Mouse (Mus musculus): ENCODE measurements around the gene Tor1a. TPM values are rescaled to one million over a fixed set of nuclear protein-coding genes. Genes with fewer than 3 reads are reported as not detected.
"Not testable (repeated sequence)": the region's sequence is repeated elsewhere in the genome, so short reads cannot be mapped to it uniquely, and the experiment has no call there.

The Tor1a gene
- polyA plus RNA-seq, 1 experiment from 2014 or later, result 69.6 TPM

DNA sequence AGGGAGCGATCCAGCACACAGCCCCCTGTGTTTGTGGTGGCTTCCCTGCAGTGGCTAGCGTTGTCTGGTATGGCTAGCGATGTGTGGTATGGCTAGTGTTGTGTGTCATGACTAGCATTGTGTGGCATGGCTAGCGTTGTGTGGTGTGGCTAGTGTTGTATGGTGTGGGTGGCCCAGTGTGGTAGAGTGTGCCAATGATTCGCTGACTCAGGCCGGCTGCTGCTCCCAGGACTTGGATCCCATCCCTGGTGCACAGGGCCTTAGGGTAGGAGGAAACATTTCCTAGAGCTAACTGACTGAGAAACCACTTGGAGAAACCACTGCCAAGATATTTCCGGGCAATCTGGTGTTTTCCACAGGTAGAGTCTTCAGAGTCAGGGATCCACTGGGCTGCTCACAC lies 50.1 kb downstream of the Tor1a start:
- H3K4me1 ChIP-seq (replicated peaks; ENCODE audit: control insufficient read depth, insufficient read depth, low read length), result peaks cover 9% of the 10 kb centered on the region
- WGBS, result 90% methylated on average over 7 of the region's 7 CpGs
- H3K9me3 ChIP-seq (ENCODE audit: control insufficient read depth, low read length), result no peaks in the 10 kb centered on the region
- DNase-seq (ENCODE audit: low spot score), result no peak
- no peak overlapping the region for H3K4me3 ChIP-seq (ENCODE audit: low read depth, low read length)
- no peak overlapping the region for H3K27ac ChIP-seq (ENCODE audit: low read depth)
- H3K27me3 ChIP-seq (replicated peaks; ENCODE audit: control insufficient read depth, insufficient read depth, low read length), result no peaks in the 10 kb centered on the region
- H3K36me3 ChIP-seq (ENCODE audit: control insufficient read depth, insufficient read depth, low read length), result no peaks in the 10 kb centered on the region
- no peak overlapping the region for H3K9ac ChIP-seq (ENCODE audit: low read length)
- no peak overlapping the region for H3K4me2 ChIP-seq (ENCODE audit: low read length)
- no peak for ATAC-seq (replicated peaks; ENCODE audit: low FRiP score, low TSS enrichment, low read depth)

DNA sequence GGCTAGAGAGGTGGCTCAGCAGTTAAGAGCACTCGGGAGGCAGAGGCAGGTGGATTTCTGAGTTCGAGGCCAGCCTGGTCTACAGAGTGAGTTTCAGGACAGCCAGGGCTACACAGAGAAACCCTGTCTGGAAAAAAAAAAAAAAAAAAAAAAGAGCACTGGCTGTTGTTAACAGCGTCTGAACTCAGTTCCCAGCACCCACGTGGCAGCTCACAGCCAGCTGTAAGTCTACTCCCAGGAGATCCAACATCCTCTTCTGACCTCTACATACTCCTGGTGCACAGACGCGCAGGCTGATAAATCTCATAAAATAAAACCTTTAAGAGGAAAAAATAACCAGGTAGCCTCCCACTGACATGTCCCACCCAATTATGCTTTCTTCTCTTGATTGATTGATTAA lies 51.8 kb downstream of the Tor1a start:
- 70% methylated on average over 6 of the region's 6 CpGs for WGBS
- not testable (repeated sequence) for H3K4me2 ChIP-seq (ENCODE audit: low read length); H3K9me3 ChIP-seq (ENCODE audit: control insufficient read depth, low read length); H3K9ac ChIP-seq (ENCODE audit: low read length); H3K27me3 ChIP-seq (replicated peaks; ENCODE audit: control insufficient read depth, insufficient read depth, low read length); ATAC-seq (replicated peaks; ENCODE audit: low FRiP score, low TSS enrichment, low read depth); DNase-seq (ENCODE audit: low spot score); H3K4me3 ChIP-seq (ENCODE audit: low read depth, low read length); H3K36me3 ChIP-seq (ENCODE audit: control insufficient read depth, insufficient read depth, low read length); H3K27ac ChIP-seq (ENCODE audit: low read depth)
- H3K4me1 ChIP-seq (replicated peaks; ENCODE audit: control insufficient read depth, insufficient read depth, low read length), result peaks cover 13% of the 10 kb centered on the region

DNA sequence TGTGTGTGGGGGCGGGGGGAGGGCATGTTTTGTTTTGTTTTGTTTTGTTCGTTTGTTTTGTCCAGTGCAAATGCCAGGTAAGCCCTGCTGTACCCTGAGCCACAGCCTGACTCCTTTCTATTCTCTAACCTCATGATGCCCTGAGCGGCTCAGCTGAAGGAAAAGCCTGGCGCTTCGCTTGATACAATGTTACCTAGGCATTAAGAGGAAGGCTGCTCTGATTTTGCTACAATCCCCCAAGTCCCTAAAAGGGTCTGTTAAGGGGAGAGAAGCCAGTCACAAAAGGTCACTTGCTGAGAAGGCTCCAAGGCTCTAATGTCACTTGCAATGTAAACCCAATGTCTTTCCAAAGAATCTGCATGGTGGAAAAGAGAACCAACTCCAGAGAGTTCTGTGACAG lies 52.4 kb downstream of the Tor1a start:
- Histone ChIP-seq H3K4me3 (ENCODE audit: low read depth, low read length) (no peak overlapping the region), H3K4me1 (replicated peaks; ENCODE audit: control insufficient read depth, insufficient read depth, low read length) (peaks cover 13% of the 10 kb centered on the region), H3K27me3 (replicated peaks; ENCODE audit: control insufficient read depth, insufficient read depth, low read length) (no peaks in the 10 kb centered on the region), H3K9me3 (ENCODE audit: control insufficient read depth, low read length) (no peaks in the 10 kb centered on the region), H3K9ac (ENCODE audit: low read length) (no peak overlapping the region), H3K27ac (ENCODE audit: low read depth) (no peak overlapping the region), H3K4me2 (ENCODE audit: low read length) (no peak overlapping the region), H3K36me3 (ENCODE audit: control insufficient read depth, insufficient read depth, low read length) (no peaks in the 10 kb centered on the region)
- DNase-seq (ENCODE audit: low spot score) (no peak), ATAC-seq (replicated peaks; ENCODE audit: low FRiP score, low TSS enrichment, low read depth) (no peak)
- WGBS, result 77% methylated on average over 5 of the region's 5 CpGs

DNA sequence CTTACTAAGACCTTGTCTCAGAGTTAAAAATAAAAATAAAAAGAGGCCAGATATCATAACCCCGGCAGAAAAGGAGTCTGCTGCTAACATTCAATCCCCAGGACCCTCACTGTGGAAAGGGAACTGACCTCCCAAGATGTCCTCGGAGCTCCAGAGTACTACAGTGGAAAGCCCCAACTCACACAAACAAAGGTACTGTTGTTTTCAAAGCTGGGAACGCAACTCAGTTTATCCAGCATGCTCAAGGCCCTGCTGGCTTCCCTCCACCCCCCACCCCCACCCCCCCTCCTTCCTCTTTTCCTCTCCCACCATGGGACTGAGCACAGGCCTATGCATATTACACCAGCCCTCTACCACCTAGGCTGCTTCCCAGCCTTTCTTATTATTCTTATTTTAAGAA lies 52.9 kb downstream of the Tor1a start:
- Histone ChIP-seq H3K27me3 (replicated peaks; ENCODE audit: control insufficient read depth, insufficient read depth, low read length) (no peaks in the 10 kb centered on the region), H3K36me3 (ENCODE audit: control insufficient read depth, insufficient read depth, low read length) (no peaks in the 10 kb centered on the region), H3K4me2 (ENCODE audit: low read length) (no peak overlapping the region), H3K9ac (ENCODE audit: low read length) (no peak overlapping the region), H3K4me1 (replicated peaks; ENCODE audit: control insufficient read depth, insufficient read depth, low read length) (peaks cover 13% of the 10 kb centered on the region), H3K27ac (ENCODE audit: low read depth) (no peak overlapping the region), H3K9me3 (ENCODE audit: control insufficient read depth, low read length) (no peaks in the 10 kb centered on the region), H3K4me3 (ENCODE audit: low read depth, low read length) (no peak overlapping the region)
- no peak for DNase-seq (ENCODE audit: low spot score)
- 61% methylated on average over 3 of the region's 3 CpGs for WGBS
- ATAC-seq (replicated peaks; ENCODE audit: low FRiP score, low TSS enrichment, low read depth), result no peak

DNA sequence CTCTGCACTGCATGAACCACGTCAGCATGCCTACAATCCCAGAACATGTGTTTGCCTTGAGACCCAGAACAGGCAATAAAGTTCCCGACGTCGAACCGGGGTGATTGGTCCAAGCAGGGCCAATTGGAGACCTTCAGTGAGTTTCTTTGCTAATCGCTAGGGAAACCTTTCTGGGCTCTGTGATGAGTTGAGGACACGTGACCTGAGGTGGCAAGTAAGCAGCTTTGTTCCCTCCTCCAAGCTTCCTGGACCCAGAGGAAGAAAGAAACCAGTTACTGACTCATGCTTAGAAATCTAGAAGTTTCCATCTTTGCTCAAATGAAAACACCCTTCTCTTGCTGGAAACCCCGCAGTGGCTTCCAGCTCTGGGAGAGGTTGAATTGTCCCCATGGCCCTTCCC lies 54.7 kb downstream of the Tor1a start:
- no peaks in the 10 kb centered on the region for H3K36me3 ChIP-seq (ENCODE audit: control insufficient read depth, insufficient read depth, low read length)
- DNase-seq (ENCODE audit: low spot score) (no peak), ATAC-seq (replicated peaks; ENCODE audit: low FRiP score, low TSS enrichment, low read depth) (no peak)
- peaks cover 4% of the 10 kb centered on the region for H3K4me1 ChIP-seq (replicated peaks; ENCODE audit: control insufficient read depth, insufficient read depth, low read length)
- 82% methylated on average over 8 of the region's 8 CpGs for WGBS
- no peak overlapping the region for H3K4me2 ChIP-seq (ENCODE audit: low read length)
- H3K27ac ChIP-seq (ENCODE audit: low read depth), result no peak overlapping the region
- no peaks in the 10 kb centered on the region for H3K9me3 ChIP-seq (ENCODE audit: control insufficient read depth, low read length)
- no peak overlapping the region for H3K4me3 ChIP-seq (ENCODE audit: low read depth, low read length)
- no peaks in the 10 kb centered on the region for H3K27me3 ChIP-seq (replicated peaks; ENCODE audit: control insufficient read depth, insufficient read depth, low read length)
- H3K9ac ChIP-seq (ENCODE audit: low read length), result no peak overlapping the region

DNA sequence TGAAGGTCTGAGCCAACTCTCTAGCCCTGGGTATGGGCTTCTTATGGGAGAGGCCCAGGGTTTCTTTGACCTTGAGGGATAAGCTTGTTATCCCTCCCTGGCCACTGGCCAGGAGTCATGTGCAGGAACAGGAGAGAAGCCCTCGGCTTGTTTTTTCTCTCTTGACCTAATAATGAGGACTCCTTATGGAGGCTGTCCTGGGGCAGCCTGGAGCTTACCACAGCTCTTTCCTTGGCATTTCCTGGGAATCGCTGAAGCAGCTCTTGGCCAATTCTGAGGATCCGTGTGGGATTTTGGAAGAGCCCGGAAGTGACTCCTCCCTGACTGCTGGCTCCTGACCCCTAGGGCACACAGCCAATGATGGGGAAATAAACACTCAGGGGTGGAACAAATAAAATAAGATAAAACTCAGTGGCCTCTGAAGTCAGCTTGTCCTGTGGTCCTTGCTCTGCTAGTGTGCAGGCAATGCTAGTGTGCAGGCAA lies 55.4 kb downstream of the Tor1a start:
- Histone ChIP-seq H3K9me3 (ENCODE audit: control insufficient read depth, low read length) (no peaks in the 10 kb centered on the region), H3K27ac (ENCODE audit: low read depth) (no peak overlapping the region), H3K27me3 (replicated peaks; ENCODE audit: control insufficient read depth, insufficient read depth, low read length) (no peaks in the 10 kb centered on the region), H3K36me3 (ENCODE audit: control insufficient read depth, insufficient read depth, low read length) (no peaks in the 10 kb centered on the region), H3K4me1 (replicated peaks; ENCODE audit: control insufficient read depth, insufficient read depth, low read length) (peaks cover 4% of the 10 kb centered on the region), H3K9ac (ENCODE audit: low read length) (no peak overlapping the region), H3K4me2 (ENCODE audit: low read length) (no peak overlapping the region), H3K4me3 (ENCODE audit: low read depth, low read length) (no peak overlapping the region)
- 38% methylated on average over 4 of the region's 4 CpGs for WGBS
- DNase-seq (ENCODE audit: low spot score), result no peak
- ATAC-seq (replicated peaks; ENCODE audit: low FRiP score, low TSS enrichment, low read depth), result no peak

Other genes with a start within 250 kb of the Tor1a start
- gene 1700001O22Rik, start 164.3 kb downstream of the Tor1a start, polyA plus RNA-seq (2014; fragmentation: Nextera tagmentation; extraction: Ambion mirVana), result 2.1 and 2.2 TPM in 2 replicates
- 105 and 110 TPM in 2 replicates for gene Ntmt1, start 160.1 kb downstream of the Tor1a start, polyA plus RNA-seq (2014; fragmentation: Nextera tagmentation; extraction: Ambion mirVana)
- gene Asb6, start 137.6 kb downstream of the Tor1a start, polyA plus RNA-seq (2014; fragmentation: Nextera tagmentation; extraction: Ambion mirVana), result 25.9 and 31.2 TPM in 2 replicates
- 3.5 and 3.6 TPM in 2 replicates for gene Prrx2, start 133.0 kb downstream of the Tor1a start, polyA plus RNA-seq (2014; fragmentation: Nextera tagmentation; extraction: Ambion mirVana)
- 3.7 and 4.5 TPM in 2 replicates for gene Ptges, start 38.1 kb downstream of the Tor1a start, polyA plus RNA-seq (2014; fragmentation: Nextera tagmentation; extraction: Ambion mirVana)
- 29.1 and 32.0 TPM in 2 replicates for gene Tor1b, start 15.0 kb downstream of the Tor1a start, polyA plus RNA-seq (2014; fragmentation: Nextera tagmentation; extraction: Ambion mirVana)
- 45.3 and 51.6 TPM in 2 replicates for gene BC005624, start 14.3 kb upstream of the Tor1a start, polyA plus RNA-seq (2014; fragmentation: Nextera tagmentation; extraction: Ambion mirVana)
- gene Usp20, start 14.3 kb upstream of the Tor1a start, polyA plus RNA-seq (2014; fragmentation: Nextera tagmentation; extraction: Ambion mirVana), result 11.1 and 15.4 TPM in 2 replicates
- 31.1 and 31.4 TPM in 2 replicates for gene Fnbp1, start 174.1 kb upstream of the Tor1a start, polyA plus RNA-seq (2014; fragmentation: Nextera tagmentation; extraction: Ambion mirVana)
- 26.9 and 35.0 TPM in 2 replicates for gene Gpr107, start 184.4 kb upstream of the Tor1a start, polyA plus RNA-seq (2014; fragmentation: Nextera tagmentation; extraction: Ambion mirVana)